Mouse (Mus musculus) cerebellum, adult 2 months (tissue): Measurements from ENCODE around the gene Tssk6. TPM values are rescaled to one million over a fixed set of nuclear protein-coding genes. Genes with fewer than 3 reads are reported as not detected.
A peak's percentile ranks its signal among the peaks of the same experiment; 100 is the strongest.

ENCODE experiments used
- DNase-seq, 2 experiments: peaks; one replicate each; pipeline ENCODE4 v3.0.0; 2021
- H3K27ac ChIP-seq: fragments of 200-500 bp; 2 replicates; pipeline ENCODE4 v1.5.1; 2012; ENCODE audit warnings: low read length, control low read depth, inconsistent platforms; ENCODE audit not compliant: insufficient read depth
- H3K27me3 ChIP-seq: fragments of 200-500 bp; 2 replicates; pipeline ENCODE4 v1.6.1; 2012; ENCODE audit warnings: inconsistent platforms, mild to moderate bottlenecking, low read length, moderate library complexity; ENCODE audit not compliant: control insufficient read depth, insufficient read depth
- H3K4me1 ChIP-seq: fragments of 200-500 bp; 2 replicates; pipeline ENCODE4 v1.6.1; 2011; ENCODE audit warnings: low read length; ENCODE audit not compliant: control insufficient read depth, insufficient read depth
- H3K4me3 ChIP-seq: fragments of 200-500 bp; replicated peaks from 2 replicates; pipeline ENCODE3; 2011; ENCODE audit warnings: mild to moderate bottlenecking, low read depth, low read length, control low read depth; ENCODE audit not compliant: insufficient read depth
- CTCF ChIP-seq: fragments of 200-500 bp; IDR thresholded peaks from 2 replicates; pipeline ENCODE4 v1.5.1; 2011; ENCODE audit warnings: low read depth, mild to moderate bottlenecking, control low read depth, low read length, moderate library complexity, borderline replicate concordance; ENCODE audit not compliant: insufficient read depth
- POLR2A ChIP-seq: fragments of 200-500 bp; IDR thresholded peaks from 2 replicates; pipeline ENCODE4 v1.6.1; 2011; ENCODE audit warnings: low read length, control low read depth, borderline replicate concordance; ENCODE audit not compliant: insufficient read depth
- WGBS: fragments of 180-500 bp; shearing (Covaris S2); methylation state at CpG from one replicate; pipeline ENCODE4 v1.1.7; 2018; 5-methylcytosine and 5-hydroxymethylcytosine counted together
- polyA plus RNA-seq: library from polyadenylated mRNA; depleted of rRNA; stranded (reverse); fragments of >200 nt; gene quantifications from 2 replicates; pipeline ENCODE4 v1.2.3, GENCODE M21; 2012; rRNA removed

The Tssk6 gene
- 0.22 and 0.29 TPM in 2 replicates for polyA plus RNA-seq

DNA sequence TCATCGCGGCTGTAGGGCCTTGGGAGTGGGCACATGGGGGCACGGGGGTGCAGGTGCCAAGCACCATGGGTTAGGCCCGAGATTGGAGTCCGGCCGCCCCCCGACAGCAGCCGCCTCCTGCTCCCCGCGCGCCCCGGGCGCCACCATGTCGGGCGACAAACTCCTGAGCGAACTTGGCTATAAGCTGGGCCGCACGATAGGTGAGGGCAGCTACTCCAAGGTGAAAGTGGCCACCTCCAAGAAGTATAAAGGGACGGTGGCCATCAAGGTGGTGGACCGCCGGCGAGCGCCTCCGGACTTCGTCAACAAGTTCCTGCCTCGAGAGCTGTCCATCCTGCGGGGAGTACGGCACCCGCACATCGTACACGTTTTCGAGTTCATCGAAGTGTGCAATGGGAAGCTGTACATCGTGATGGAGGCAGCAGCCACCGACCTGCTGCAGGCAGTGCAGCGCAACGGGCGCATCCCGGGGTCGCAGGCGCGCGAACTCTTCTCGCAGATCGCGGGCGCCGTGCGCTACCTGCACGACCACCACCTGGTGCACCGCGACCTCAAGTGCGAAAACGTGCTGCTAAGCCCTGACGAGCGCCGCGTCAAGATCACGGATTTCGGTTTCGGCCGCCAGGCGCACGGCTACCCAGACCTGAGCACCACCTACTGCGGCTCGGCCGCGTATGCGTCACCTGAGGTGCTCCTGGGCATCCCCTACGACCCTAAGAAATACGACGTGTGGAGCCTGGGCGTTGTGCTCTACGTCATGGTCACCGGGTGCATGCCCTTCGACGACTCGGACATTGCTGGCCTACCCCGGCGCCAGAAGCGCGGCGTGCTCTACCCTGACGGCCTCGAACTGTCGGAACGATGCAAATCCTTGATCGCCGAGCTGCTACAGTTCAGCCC lies at the start of gene Tssk6, which contains the start of the genes Ndufa13 and Yjefn3:
Gene Tssk6 (plus strand): TSS at position 22 of the 900 bp plus-strand sequence.
Gene Ndufa13 (minus strand): TSS at position 396 of the 900 bp plus-strand sequence.
Gene Yjefn3 (minus strand): TSS at position 550 of the 900 bp plus-strand sequence.
- DNase-seq: peak; percentile 59 to 64
- 2% methylated on average over 89 of the region's 89 CpGs for WGBS

GRCm38 (mm10) chr8:69853869-69854268 lies 48.1 kb upstream of the Tssk6 start:
- Histone ChIP-seq H3K27me3 (no peaks in the 10 kb centered on the region), H3K4me3 (no peak overlapping the region), H3K4me1 (no peaks in the 10 kb centered on the region), H3K27ac (no peak overlapping the region)
- TF ChIP-seq CTCF (no peak), POLR2A (no peak)
- WGBS: 94% methylated on average over 10 of the region's 10 CpGs
- DNase-seq: no peak

More for the DNA sequence above, at the start of gene Tssk6, which contains the start of the genes Ndufa13 and Yjefn3:
- Histone ChIP-seq H3K27me3 (no peaks in the 10 kb centered on the region), H3K27ac (peak within 1 kb of the TSS; percentile 88), H3K4me1 (peaks cover 13% of the 10 kb centered on the region), H3K4me3 (peak within 1 kb of the TSS; percentile 89)
- TF ChIP-seq POLR2A (no peak), CTCF (no peak)

- Histone ChIP-seq H3K27me3 (no peaks in the 10 kb centered on the region), H3K27ac (no peak overlapping the region), H3K4me1 (peaks cover 11% of the 10 kb centered on the region), H3K4me3 (no peak overlapping the region)
- no peak for DNase-seq
- 67% methylated on average over 4 of the region's 4 CpGs for WGBS
- TF ChIP-seq POLR2A: no peak
- TF ChIP-seq CTCF: no peak
These were observed 41.2 kb upstream of the Tssk6 start for GRCm38 (mm10) chr8:69860807-69861206.

- H3K4me1 ChIP-seq: peaks cover 11% of the 10 kb centered on the region
- no peak overlapping the region for H3K4me3 ChIP-seq
- TF ChIP-seq CTCF (no peak), POLR2A (no peak)
- H3K27ac ChIP-seq: no peak overlapping the region
- no peaks in the 10 kb centered on the region for H3K27me3 ChIP-seq
- DNase-seq: no peak
- 72% methylated on average over 2 of the region's 2 CpGs for WGBS
These were observed 40.7 kb upstream of the Tssk6 start for GRCm38 (mm10) chr8:69861251-69861650.

DNA sequence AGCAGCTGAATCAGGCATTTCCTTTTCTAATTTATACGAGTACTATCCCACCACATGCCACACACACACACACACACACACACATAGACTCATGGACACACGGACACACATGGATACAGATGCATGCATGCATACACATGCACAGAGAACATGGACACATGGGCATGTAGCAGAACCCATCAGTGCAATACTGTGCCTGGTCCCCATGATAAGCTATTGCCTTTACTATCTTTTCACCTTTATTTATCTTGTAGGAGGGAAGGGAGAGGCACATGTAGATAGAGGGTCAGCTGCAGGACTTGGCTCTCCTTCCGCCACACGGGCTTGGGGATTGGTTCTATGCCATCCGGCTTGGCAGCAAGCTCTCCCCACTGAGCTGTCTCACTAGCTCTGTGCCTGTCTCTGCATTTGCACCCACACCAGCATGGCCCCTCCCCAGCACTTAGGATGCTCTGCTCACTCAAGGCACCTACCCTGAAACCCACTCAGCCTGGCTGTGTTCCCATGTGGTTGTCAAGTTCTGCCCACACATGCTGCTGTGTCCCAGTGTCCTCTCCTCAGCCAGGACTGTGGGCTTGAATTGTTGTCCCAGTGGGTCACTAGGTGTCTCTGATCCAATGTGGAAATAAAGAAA lies 38.5 kb upstream of the Tssk6 start:
- no peak for TF ChIP-seq CTCF
- no peak for TF ChIP-seq POLR2A
- 23% methylated on average over 5 of the region's 5 CpGs for WGBS
- H3K4me3 ChIP-seq: no peak overlapping the region
- peaks cover 11% of the 10 kb centered on the region for H3K4me1 ChIP-seq
- H3K27ac ChIP-seq: no peak overlapping the region
- no peaks in the 10 kb centered on the region for H3K27me3 ChIP-seq
- DNase-seq: no peak

DNA sequence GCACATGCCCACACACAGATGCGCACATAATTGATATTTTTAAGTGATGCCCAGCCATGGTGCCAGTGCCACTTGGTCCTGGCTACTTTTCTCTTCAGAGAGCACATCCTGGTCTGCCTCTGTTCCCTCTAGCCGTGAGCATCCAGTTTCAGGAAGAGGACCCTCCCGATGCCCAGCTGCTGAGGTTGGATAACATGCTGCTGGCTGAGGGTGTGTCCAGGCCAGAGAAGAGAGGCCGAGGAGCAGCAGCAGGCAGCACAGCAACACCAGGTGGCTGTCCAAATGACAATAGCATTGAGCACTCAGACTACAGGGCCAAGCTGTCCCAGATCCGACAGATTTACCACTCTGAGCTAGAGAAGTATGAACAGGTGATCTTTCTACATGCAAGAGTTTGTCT lies 37.8 kb upstream of the Tssk6 start:
- Histone ChIP-seq H3K27ac (no peak overlapping the region), H3K4me1 (peaks cover 11% of the 10 kb centered on the region), H3K4me3 (no peak overlapping the region), H3K27me3 (no peaks in the 10 kb centered on the region)
- no peak for DNase-seq
- TF ChIP-seq POLR2A: no peak
- no peak for TF ChIP-seq CTCF
- WGBS: 50% methylated on average over 5 of the region's 5 CpGs

DNA sequence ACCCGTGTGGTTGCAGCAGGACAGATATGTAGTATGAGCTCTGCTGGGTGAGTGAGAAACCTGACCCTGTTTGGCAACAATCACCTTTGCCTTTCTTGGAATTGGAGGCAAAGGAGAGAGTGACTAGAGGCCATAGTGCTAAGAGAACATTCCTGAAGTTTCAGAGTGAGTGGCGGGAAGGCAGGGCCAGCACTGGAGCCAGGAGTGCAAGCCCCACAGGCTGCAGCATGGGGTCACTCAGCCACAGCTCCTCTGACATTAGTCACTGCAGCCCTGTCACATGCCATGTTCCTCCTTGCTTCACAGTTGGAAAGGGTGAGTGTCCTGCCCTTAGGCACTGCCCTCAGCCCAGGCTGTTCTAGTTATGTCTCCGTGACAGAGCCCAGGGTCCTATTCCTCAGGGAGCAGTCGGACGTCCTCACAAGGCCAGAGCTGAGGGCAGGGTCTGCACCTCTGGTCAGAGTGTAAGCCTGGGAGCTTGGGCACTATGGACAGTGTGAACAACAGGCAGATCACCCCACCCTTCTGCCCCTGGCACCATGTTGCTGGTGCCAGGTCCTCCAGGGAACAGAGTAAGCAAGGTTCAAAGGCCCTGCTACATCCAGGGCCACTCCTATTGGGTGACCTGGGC lies 34.2 kb upstream of the Tssk6 start:
- TF ChIP-seq POLR2A (no peak), CTCF (no peak)
- no peak overlapping the region for H3K27ac ChIP-seq
- no peak for DNase-seq
- peaks cover 40% of the 10 kb centered on the region for H3K4me1 ChIP-seq
- H3K27me3 ChIP-seq: no peaks in the 10 kb centered on the region
- H3K4me3 ChIP-seq: no peak overlapping the region
- 89% methylated on average over 5 of the region's 5 CpGs for WGBS
